Mouse (Mus musculus) lung, adult 2 months (tissue): Measurements from ENCODE around the gene Nucb1.

Experiments
- CTCF ChIP-seq: fragments of 200-500 bp; IDR thresholded peaks from 2 replicates; pipeline ENCODE4 v1.5.1; 2011; ENCODE audit warnings: mild to moderate bottlenecking, low read length, control low read depth; ENCODE audit not compliant: insufficient read depth
- POLR2A ChIP-seq: fragments of 200-500 bp; IDR thresholded peaks from 2 replicates; pipeline ENCODE4 v1.6.1; 2011; ENCODE audit warnings: low read depth, mild to moderate bottlenecking, control low read depth, low read length, borderline replicate concordance; ENCODE audit errors: extremely low read depth

GRCm38 (mm10) chr7:45498427-45498826 lies 11.8 kb downstream of the Nucb1 start:
- TF ChIP-seq POLR2A: no peak
- TF ChIP-seq CTCF: no peak
